Mouse (Mus musculus): ENCODE measurements around the gene Scin. TPM values are rescaled to one million over a fixed set of nuclear protein-coding genes. Genes with fewer than 3 reads are reported as not detected.
A peak's percentile ranks its signal among the peaks of the same experiment; 100 is the strongest.
"Not testable (repeated sequence)": the region's sequence is repeated elsewhere in the genome, so short reads cannot be mapped to it uniquely, and the experiment has no call there.

Scin gene
- polyA plus RNA-seq (2015; fragmentation: Nextera tagmentation; extraction: Ambion mirVana): not detected in 2 replicates

GRCm38 (mm10) chr12:40133573-40134271 is at the start of gene Scin:
Scin (minus strand) TSS chr12:40134228.
- Histone ChIP-seq H3K36me3 (ENCODE audit: poor library complexity, severe bottlenecking) (no peaks in the 10 kb centered on the region), H3K4me2 (peak within 1 kb of the TSS; percentile 88), H3K27ac (no peak within 1 kb of the TSS), H3K9ac (peak within 1 kb of the TSS; percentile 58), H3K9me3 (replicated peaks) (no peaks in the 10 kb centered on the region), H3K27me3 (peaks cover 32% of the 10 kb centered on the region), H3K4me1 (peaks cover 20% of the 10 kb centered on the region), H3K4me3 (peak within 1 kb of the TSS; percentile 43)
- under 1% methylated on average over 39 of the region's 39 CpGs for WGBS
- ATAC-seq: peak; percentile 57

DNA sequence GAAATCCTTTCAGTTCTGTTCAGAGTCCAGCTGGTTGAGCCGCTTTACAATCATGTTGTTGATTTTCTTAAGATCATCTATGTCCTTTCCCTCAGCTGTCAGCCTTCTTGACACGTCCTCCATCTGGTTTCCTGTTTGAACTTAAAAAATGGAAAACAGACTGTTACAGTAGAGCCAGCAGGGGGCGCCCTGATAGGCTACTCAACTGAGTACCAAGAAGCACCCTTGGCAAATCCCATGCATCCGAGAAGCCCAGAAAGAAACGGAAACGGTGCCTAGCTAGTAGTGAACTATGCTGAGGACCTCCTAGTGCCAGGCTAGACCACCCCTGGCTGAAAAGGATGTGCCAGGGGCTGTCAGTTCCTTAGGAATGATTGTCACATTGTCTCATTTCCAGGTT is 43.1 kb upstream of the Scin start:
- H3K27me3 ChIP-seq: no peaks in the 10 kb centered on the region
- no peak overlapping the region for H3K9ac ChIP-seq
- H3K9me3 ChIP-seq (replicated peaks): peaks cover 3% of the 10 kb centered on the region; the same call in 1 of the 2 replicates
- H3K36me3 ChIP-seq (ENCODE audit: poor library complexity, severe bottlenecking): no peaks in the 10 kb centered on the region
- H3K4me2 ChIP-seq: no peak overlapping the region
- H3K27ac ChIP-seq: no peak overlapping the region
- ATAC-seq: no peak
- H3K4me1 ChIP-seq: no peaks in the 10 kb centered on the region
- WGBS: 71% methylated on average over 6 of the region's 6 CpGs
- H3K4me3 ChIP-seq: no peak overlapping the region

DNA sequence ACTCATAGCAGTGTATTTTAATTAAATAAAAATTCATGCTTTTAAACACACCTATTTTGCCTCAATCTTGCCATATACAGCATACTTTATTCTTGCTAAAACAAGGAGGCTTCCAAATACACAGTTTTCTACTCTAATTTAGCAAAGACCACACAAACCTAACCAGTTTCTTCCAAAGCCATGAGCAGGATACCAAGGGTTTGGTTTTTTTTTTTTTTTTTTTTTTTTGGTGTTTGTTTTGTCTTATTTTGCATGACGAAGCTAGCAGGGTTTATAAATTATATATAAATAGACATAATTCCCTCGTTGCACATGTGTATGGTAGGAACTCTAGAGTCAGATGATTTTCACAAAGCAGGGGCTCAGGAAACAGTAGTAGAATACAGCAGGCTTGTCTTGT is 42.1 kb upstream of the Scin start:
- no peak overlapping the region for H3K27ac ChIP-seq
- H3K4me1 ChIP-seq: no peaks in the 10 kb centered on the region
- no peak overlapping the region for H3K4me2 ChIP-seq
- H3K9me3 ChIP-seq (replicated peaks): peaks cover 1% of the 10 kb centered on the region; the same call in 1 of the 2 replicates
- H3K27me3 ChIP-seq: no peaks in the 10 kb centered on the region
- H3K4me3 ChIP-seq: no peak overlapping the region
- H3K9ac ChIP-seq: no peak overlapping the region
- 85% methylated on average over 2 of the region's 2 CpGs for WGBS
- no peaks in the 10 kb centered on the region for H3K36me3 ChIP-seq (ENCODE audit: poor library complexity, severe bottlenecking)
- no peak for ATAC-seq

DNA sequence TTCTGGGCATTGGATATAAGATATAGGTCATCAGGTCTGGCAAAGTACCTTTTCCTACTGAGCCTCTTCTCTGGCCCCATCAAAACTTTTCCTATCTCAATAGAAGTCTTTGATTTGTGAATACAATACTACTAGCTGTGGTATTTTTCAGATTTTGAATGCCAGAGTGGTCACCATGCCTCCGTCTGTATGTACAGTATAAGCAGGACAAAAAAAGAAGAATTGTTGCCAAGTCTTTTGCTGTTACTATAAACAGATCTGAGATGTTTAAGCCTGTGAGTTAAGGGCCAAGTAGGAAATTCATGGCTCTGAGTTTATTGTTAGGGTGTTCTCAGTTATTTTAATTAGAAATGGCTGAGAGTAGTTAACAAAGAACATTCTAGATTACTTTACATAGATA is 41.1 kb upstream of the Scin start:
- H3K36me3 ChIP-seq (ENCODE audit: poor library complexity, severe bottlenecking); H3K4me2 ChIP-seq; ATAC-seq; H3K9me3 ChIP-seq (replicated peaks); H3K27ac ChIP-seq; H3K4me1 ChIP-seq; H3K9ac ChIP-seq; H3K27me3 ChIP-seq; H3K4me3 ChIP-seq: not testable (repeated sequence)
- 38% methylated on average over 1 of the region's 1 CpGs for WGBS

DNA sequence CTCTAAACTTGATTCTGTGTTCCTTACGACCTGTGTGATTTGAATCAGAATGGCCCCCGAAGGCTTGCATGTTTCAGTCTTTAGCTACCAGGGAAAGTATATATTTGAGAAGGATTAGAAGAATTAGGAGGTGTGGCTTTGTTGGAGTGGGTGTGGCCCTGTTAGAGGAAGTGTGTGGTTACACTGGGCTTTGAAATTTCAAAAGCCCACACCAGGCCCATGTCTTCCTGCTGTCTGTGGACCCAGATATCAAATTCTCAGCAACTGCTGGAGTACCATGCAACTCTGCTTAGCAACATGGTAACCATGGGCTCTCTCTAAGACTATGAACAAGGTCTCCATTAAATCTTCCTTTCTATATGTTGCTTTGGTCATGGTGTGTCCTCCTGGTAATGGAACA is 37.6 kb upstream of the Scin start:
- Histone ChIP-seq H3K4me2 (no peak overlapping the region), H3K4me3 (no peak overlapping the region), H3K9me3 (replicated peaks) (no peaks in the 10 kb centered on the region), H3K4me1 (no peaks in the 10 kb centered on the region), H3K9ac (no peak overlapping the region), H3K27ac (no peak overlapping the region), H3K27me3 (no peaks in the 10 kb centered on the region), H3K36me3 (ENCODE audit: poor library complexity, severe bottlenecking) (no peaks in the 10 kb centered on the region)
- 84% methylated on average over 2 of the region's 2 CpGs for WGBS
- ATAC-seq: no peak

GRCm38 (mm10) chr12:40169675-40170074 is 35.6 kb upstream of the Scin start:
- H3K4me1 ChIP-seq: no peaks in the 10 kb centered on the region
- H3K9me3 ChIP-seq (replicated peaks): no peaks in the 10 kb centered on the region
- WGBS: 100% methylated on average over 1 of the region's 1 CpGs
- H3K27ac ChIP-seq: no peak overlapping the region
- H3K4me2 ChIP-seq: no peak overlapping the region
- no peaks in the 10 kb centered on the region for H3K36me3 ChIP-seq (ENCODE audit: poor library complexity, severe bottlenecking)
- ATAC-seq: no peak
- H3K9ac ChIP-seq: no peak overlapping the region
- H3K4me3 ChIP-seq: no peak overlapping the region
- no peaks in the 10 kb centered on the region for H3K27me3 ChIP-seq

DNA sequence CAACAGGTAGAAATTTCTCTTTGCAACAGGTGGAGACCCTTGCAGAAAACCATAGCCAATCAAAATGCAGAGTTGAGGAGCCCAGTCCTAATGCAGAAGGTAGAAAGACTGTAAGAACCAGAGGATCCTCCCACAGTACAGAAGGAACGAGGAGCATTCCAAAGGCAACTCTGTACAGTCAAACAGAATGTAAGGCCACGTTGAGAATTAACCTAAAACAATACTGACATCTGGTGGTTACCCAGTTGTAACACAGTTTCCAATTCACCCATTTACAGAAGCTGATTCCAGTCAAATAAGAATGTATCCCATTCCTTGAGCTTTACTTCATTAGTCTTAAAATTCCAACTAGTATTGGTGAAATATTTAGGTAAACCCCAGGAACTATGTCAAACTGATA is 30.6 kb upstream of the Scin start:
- H3K27ac ChIP-seq: no peak overlapping the region
- H3K4me3 ChIP-seq: no peak overlapping the region
- no peaks in the 10 kb centered on the region for H3K27me3 ChIP-seq
- WGBS: 20% methylated on average over 2 of the region's 2 CpGs
- no peaks in the 10 kb centered on the region for H3K9me3 ChIP-seq (replicated peaks)
- H3K36me3 ChIP-seq (ENCODE audit: poor library complexity, severe bottlenecking): no peaks in the 10 kb centered on the region
- H3K9ac ChIP-seq: no peak overlapping the region
- no peaks in the 10 kb centered on the region for H3K4me1 ChIP-seq
- peak; percentile 85 for ATAC-seq
- H3K4me2 ChIP-seq: no peak overlapping the region

DNA sequence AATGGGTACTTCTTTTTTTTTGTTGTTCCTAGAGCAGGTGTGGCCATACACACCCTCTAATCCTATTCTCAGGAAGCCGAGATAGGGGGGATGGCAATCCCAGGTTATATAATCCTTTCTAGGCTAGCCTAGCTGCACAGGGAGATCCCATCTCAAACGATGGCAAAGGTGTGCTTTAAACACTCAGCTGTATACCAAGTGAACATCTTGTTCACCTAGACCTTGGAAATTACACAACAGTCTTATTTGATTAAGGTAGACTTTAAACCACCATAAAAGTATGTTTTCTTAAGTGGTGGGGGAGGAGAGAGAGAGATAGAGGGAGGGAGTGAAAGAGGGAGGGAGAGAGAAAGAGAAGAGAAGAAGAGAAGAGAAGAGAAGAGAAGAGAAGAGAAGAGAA is 26.7 kb upstream of the Scin start:
- Histone ChIP-seq H3K27me3 (no peaks in the 10 kb centered on the region), H3K9me3 (replicated peaks) (no peaks in the 10 kb centered on the region), H3K27ac (no peak overlapping the region), H3K4me3 (no peak overlapping the region), H3K4me1 (no peaks in the 10 kb centered on the region), H3K9ac (no peak overlapping the region), H3K36me3 (ENCODE audit: poor library complexity, severe bottlenecking) (no peaks in the 10 kb centered on the region), H3K4me2 (no peak overlapping the region)
- 90% methylated on average over 2 of the region's 2 CpGs for WGBS
- ATAC-seq: no peak

- WGBS: 91% methylated on average over 6 of the region's 6 CpGs
- H3K9ac ChIP-seq: no peak overlapping the region
- H3K4me1 ChIP-seq: no peaks in the 10 kb centered on the region
- H3K27me3 ChIP-seq: no peaks in the 10 kb centered on the region
- H3K27ac ChIP-seq: no peak overlapping the region
- H3K4me2 ChIP-seq: no peak overlapping the region
- no peaks in the 10 kb centered on the region for H3K9me3 ChIP-seq (replicated peaks)
- no peaks in the 10 kb centered on the region for H3K36me3 ChIP-seq (ENCODE audit: poor library complexity, severe bottlenecking)
- H3K4me3 ChIP-seq: no peak overlapping the region
- no peak for ATAC-seq
Observed at GRCm38 (mm10) chr12:40154188-40154587, 20.2 kb upstream of the Scin start.

GRCm38 (mm10) chr12:40152353-40153069 is 18.5 kb upstream of the Scin start:
- Histone ChIP-seq H3K4me2 (no peak overlapping the region), H3K27me3 (no peaks in the 10 kb centered on the region), H3K4me1 (no peaks in the 10 kb centered on the region), H3K27ac (no peak overlapping the region), H3K9ac (no peak overlapping the region), H3K36me3 (ENCODE audit: poor library complexity, severe bottlenecking) (no peaks in the 10 kb centered on the region), H3K9me3 (replicated peaks) (no peaks in the 10 kb centered on the region), H3K4me3 (no peak overlapping the region)
- 89% methylated on average over 8 of the region's 8 CpGs for WGBS
- no peak for ATAC-seq

- H3K36me3 ChIP-seq (ENCODE audit: poor library complexity, severe bottlenecking): no peaks in the 10 kb centered on the region
- H3K4me3 ChIP-seq: no peak overlapping the region
- ATAC-seq: no peak
- no peak overlapping the region for H3K27ac ChIP-seq
- no peaks in the 10 kb centered on the region for H3K9me3 ChIP-seq (replicated peaks)
- no peaks in the 10 kb centered on the region for H3K4me1 ChIP-seq
- no peaks in the 10 kb centered on the region for H3K27me3 ChIP-seq
- WGBS: 89% methylated on average over 4 of the region's 4 CpGs
- H3K9ac ChIP-seq: no peak overlapping the region
- no peak overlapping the region for H3K4me2 ChIP-seq
Observed at GRCm38 (mm10) chr12:40147319-40147718, 13.3 kb upstream of the Scin start.

DNA sequence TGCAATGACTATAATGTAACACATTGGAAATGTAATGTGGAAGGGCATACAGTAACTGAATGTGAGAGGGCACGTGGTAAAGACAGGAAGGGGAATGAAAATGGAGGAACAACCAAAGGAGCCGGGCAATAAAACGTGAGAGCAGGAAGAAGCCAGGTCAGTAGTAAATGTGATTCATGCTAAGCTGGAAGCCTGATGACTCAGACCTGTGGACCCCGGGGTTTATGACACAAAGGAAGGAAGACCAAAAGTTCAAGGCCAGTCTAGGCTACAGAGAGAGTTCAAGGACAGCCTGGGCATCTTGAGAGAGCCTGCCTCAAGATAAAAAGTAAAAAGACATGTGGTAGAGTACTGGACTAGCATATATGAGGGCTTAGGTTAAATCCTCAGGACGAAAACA is 12.5 kb upstream of the Scin start:
- 82% methylated on average over 5 of the region's 5 CpGs for WGBS

More for the DNA sequence above, 12.5 kb upstream of the Scin start:
- no peaks in the 10 kb centered on the region for H3K4me1 ChIP-seq
- H3K36me3 ChIP-seq (ENCODE audit: poor library complexity, severe bottlenecking): no peaks in the 10 kb centered on the region
- no peak overlapping the region for H3K27ac ChIP-seq
- H3K9ac ChIP-seq: no peak overlapping the region
- no peak for ATAC-seq
- H3K4me2 ChIP-seq: no peak overlapping the region
- no peak overlapping the region for H3K4me3 ChIP-seq
- H3K9me3 ChIP-seq (replicated peaks): no peaks in the 10 kb centered on the region
- no peaks in the 10 kb centered on the region for H3K27me3 ChIP-seq
